Mouse (Mus musculus) heart, adult 18-20 months (tissue): ENCODE results near the gene Irgc1. TPM values are rescaled to one million over a fixed set of nuclear protein-coding genes. Genes with fewer than 3 reads are reported as not detected.
"Not testable (repeated sequence)": the region's sequence is repeated elsewhere in the genome, so short reads cannot be mapped to it uniquely, and the experiment has no call there.

ENCODE experiments used
- DNase-seq, 2 experiments: peaks; one replicate each; pipeline ENCODE4 v3.0.0; 2021 to 2022; ENCODE audit warnings: mixed read lengths in 1 of 2
- total RNA-seq, 2 experiments: library from RNA; stranded (reverse); gene quantifications; 2 replicates each; pipeline ENCODE4 v1.2.3; 2021

The Irgc1 gene
- total RNA-seq, 2 experiments from 2014 or later: not detected

DNA sequence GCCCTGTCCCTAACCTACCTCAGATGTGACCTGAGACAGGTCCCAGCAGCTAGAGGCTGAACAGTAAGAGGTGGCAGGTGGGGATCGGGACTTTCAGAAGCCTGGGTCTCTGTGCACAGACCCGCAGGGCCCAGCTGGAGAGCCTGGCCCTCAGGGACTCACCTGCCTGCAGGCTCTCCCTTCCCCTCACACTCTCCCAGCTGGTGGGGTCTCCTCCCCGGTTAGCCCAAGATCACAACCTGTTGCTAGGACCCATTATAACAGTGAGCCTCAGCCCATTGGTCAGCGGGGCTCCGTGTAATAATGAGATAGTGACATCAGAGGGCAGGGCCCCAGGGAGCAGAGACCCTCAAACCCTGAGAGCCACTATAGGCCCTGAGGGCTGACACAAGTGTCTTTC lies 16.8 kb downstream of the Irgc1 start:
- DNase-seq: no peak

DNA sequence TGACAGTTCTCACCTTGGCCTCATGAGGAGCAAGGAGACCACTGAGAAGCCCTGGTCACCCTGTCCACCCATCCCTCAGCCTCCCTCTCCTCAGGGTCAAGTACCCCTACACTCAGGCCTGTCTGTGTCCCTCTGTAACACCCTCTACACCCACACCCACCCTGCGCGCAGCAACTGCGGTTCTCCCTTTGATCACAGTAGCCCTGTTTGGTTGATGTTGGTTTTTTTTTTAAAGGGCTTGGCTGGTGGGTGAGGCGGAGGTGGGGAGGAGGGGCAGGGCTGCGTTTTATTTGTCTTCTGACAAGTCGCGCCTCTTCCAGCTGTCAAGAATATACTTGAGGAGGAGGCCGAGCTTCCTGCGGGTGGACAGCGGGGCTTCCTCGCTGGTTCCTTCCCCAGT lies 20.4 kb downstream of the Irgc1 start:
- DNase-seq: no peak

DNA sequence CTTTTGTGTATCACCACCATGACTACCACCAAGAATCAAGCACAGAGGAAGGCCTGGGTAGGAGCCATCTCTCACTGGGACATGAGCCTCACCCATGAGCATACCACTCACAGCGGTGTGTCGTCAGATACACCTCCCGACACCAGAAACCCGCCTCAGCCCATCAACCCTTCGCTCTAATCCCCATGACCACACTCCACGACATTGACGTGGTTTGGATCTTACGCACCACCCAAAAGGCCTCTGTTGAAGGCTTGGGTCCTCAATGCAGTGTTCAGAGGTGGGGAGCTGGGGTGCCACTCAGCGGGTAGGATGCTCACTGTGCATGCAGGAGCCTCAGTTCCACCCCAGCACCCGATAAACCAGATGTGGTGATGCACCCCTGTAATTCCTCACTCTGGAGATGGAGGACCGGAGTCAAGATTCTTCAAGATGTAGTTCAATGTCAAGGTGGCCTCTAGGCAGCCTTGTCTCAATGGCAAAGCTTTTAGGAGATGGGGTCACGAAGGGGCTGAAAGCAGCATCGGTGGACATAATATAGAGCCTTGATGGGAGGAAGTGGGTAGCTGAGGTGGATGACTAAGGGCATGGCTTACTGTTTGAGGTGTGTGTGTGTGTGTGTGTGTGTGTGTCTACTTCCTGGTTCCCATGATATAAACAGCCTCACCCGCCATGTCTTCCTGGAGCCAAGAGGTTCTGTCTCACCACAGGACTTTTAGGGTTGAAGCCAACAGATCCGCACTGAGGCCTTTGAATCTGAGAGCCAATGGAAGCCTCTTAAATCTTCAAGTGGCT lies 21.3 kb downstream of the Irgc1 start:
- DNase-seq: no peak

DNA sequence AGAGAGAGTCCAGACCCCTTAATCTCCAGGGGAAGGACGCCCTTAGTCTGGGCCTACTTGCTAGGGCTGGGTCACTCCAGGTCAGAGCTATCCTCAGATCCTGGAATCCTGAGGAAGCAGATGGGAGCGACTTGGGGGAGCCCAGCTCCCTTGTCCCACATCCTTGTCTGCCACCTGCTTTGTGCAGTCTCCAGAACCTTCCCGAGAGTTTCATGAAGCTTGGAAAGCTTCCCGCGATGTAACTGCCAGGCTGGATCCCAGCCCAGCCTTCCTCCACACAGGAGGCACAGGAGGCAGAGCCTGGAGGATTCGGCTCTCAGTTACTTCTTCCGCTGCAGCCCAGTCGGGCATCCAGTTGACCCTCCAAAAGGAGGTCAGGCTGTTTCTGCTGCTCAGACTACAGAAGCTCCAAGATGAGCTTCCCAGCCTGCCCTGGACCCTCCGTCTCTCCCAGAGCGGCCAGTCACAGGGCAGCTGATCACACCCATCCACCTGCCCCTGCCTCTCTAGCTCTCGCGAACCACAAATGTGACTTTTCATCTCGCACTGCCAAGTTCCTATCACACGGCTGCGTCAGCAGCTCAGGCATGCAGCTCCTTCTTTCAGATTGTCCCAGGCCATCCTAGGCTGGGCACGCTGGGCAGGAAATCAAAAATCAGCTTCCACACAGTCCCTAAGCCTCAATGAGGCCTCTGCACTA lies 22.5 kb downstream of the Irgc1 start:
- peak; percentile 49 to 62 for DNase-seq

- DNase-seq: no peak
Observed at GRCm38 (mm10) chr7:24428725-24429124, 23.4 kb downstream of the Irgc1 start.

DNA sequence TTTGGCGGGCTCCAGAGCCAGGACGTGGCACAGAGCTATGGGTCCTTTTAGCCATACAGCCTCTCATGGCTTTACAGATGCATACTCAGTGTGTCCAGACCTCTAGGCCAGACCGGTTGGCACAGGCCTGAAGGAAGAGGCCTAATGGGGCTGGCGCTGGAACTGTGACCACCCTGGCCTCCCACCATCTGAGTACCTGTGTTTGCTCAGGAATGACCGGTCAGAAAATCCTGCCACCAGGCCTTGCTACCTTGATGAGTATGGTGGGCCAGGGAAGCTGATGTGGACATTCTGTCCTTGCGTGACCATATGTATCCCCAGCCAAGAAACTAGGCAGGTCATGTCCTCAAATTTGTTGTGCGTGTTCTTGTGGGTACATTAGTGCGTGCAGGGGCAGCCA lies 24.9 kb downstream of the Irgc1 start:
- DNase-seq: no peak

DNA sequence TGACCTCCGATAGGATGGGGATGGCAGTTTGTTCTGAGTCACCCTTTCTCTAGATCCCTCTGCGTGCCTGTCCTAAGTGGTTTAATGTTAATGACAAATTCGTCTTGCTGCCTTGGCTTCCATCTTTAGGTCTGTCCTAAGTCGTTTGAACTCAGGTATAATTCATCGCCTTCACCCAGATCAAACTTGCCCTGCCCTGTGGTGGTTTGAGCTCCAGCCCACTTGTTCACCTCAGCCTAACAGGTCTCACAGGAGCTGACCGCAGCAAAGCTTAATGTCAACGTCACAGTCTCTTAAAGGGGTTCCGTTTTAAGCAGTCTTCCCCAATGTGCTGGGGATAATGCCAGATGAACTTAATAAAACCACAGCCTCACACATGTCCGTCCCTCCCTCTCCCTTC lies 26.2 kb downstream of the Irgc1 start:
- DNase-seq: no peak

DNA sequence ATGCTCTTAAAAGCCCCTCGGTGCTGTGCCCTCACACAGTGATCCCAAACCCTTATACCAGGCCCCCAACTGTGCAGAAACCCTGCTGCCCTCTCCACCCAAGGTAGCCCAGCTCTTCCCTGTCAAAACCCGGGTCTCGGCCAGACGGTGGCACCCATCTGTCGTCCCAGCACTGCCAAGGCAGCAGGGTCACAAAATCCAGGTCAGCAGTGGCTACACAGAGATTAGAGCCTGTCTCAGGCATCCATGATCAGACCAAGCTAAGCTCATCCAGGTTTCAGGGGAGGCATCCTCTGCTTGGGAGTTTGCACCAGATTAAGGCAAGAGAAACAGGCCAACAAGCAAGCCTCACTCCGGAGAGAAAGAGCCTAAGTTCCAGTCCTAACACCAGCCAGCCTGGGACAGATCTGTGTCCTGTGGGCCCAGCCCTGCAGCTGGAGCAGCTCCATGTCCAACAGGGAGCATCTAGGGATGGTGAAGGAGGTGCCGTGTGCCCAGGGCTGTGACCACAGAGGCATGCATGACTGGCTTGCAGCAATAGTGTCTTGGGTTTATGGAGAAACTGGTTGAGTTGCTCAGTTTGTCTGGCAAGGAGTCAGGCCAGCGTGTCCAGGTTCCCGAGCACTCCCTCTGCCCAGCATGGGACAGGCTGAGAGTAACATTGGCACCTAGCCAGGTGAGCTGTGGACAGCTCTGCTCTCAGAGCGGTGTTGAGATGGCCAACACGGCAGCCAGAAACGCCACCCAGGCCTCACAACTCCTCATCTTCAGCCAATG lies 28.0 kb downstream of the Irgc1 start:
- peak; percentile 53 to 58 for DNase-seq

DNA sequence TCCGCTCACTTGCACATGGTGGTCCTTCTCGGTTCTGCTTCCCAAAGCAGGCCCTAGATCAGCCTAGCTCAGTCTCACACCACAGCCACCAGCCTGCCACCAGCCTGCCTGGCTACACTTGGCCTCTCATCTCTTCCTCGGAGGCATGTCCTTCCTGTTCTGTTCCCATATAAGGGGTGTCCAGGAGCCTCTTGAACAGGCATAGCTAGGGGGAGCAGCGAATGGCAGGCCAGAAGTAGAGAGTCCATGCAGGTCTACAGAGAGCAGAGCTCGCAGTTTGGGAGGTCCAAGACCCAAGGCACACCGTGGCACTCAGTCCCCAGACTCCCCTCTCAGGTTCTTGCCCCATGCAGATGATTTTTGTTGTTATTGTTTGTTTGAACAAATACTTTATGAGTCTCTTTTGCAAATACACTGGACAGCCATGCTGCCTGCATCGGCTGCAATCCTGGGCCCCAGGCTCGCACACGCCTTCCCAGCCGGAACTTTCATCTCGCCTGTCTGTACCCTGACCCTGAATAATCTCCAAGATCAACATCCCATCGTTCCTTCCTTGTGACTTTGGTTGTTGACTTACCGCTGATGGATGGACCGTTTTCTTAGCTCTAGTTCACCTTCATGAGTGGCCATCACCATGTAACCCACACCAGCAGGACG lies 28.9 kb downstream of the Irgc1 start:
- no peak for DNase-seq

GRCm38 (mm10) chr7:24422251-24422650 lies 29.8 kb downstream of the Irgc1 start:
- DNase-seq: no peak

DNA sequence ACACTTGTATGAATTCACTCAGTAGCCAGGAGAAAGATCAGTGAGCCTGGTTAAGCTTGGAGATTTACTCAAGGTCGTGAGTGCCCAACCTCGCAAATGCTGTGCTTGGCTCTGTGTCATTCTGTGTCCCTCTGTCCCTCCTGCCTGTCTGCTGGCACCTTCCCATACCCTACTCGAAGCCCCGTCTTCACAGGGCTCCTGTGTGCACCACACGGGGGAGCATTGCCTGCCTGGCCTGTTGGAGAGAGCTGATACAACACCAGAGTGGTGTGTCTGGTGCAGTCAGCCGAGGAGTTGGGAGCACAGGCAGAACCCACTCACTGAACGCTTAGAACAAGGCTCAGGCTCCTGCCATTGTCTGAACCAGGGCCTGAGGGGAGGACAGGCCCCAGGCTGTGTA lies 30.4 kb downstream of the Irgc1 start:
- DNase-seq: no peak

GRCm38 (mm10) chr7:24419579-24419978 lies 32.5 kb downstream of the Irgc1 start:
- DNase-seq: no peak

GRCm38 (mm10) chr7:24415261-24415660 lies 36.8 kb downstream of the Irgc1 start:
- peak; percentile 28 to 39 for DNase-seq

DNA sequence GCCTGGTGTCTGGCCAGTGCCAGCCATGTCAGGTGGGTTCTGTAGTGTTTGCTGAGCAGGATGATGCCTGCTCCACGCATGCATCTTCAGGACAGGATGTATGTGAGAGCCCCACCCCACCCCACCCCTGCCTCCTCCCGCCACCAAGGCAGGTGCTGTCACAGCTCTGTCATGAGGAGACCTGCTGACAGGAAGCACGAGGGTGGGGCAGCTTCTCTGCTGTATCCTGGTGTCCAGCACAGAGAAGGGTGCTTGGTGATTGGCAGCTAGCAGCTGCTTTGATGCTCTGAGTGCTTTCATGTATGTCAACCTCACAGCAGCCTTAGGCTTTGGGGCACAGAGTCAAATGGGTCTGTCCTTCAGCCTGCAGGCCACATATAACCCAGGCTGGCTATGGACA lies 38.5 kb downstream of the Irgc1 start:
- DNase-seq: no peak

GRCm38 (mm10) chr7:24410831-24411230 lies 41.3 kb downstream of the Irgc1 start:
- DNase-seq: no peak

DNA sequence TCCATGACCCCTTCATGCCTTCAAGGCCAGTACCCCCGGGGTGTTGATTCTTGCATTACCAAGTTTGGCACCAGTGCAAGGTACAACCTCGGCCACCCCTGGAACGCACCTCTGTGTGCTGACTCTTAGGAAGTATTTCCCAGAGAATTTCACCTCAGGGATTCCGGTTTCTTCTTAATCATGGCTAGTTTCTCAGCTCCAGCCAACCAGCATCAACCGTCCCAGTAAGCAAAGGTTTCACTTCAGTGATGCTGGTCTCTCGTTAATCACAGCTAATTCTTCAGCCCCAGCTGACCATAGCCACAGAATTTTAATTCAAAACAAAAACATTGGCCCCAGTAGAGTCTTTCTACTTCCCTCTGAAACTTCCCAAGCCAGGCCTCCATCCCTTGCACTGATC lies 42.0 kb downstream of the Irgc1 start:
- no peak for DNase-seq

DNA sequence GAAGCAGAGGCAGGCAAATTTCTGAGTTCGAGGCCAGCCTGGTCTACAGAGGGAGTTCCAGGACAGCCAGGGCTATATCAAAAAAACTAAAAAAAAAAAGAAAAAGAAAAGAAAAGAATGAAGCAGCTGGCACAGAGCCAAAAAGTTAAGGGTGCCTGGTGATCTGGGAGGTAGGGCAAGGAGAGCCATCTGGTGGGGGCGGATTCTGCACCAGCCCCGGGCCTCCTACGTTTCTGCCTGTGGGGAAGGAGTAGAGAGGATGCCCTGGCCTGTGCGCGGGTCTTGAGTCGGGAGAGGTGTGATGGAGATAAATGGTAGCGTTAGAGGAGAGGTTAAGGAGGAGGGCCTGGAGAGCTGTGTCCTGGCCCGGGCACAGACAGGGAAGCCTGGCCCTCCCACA lies 43.9 kb downstream of the Irgc1 start:
- DNase-seq: no peak

DNA sequence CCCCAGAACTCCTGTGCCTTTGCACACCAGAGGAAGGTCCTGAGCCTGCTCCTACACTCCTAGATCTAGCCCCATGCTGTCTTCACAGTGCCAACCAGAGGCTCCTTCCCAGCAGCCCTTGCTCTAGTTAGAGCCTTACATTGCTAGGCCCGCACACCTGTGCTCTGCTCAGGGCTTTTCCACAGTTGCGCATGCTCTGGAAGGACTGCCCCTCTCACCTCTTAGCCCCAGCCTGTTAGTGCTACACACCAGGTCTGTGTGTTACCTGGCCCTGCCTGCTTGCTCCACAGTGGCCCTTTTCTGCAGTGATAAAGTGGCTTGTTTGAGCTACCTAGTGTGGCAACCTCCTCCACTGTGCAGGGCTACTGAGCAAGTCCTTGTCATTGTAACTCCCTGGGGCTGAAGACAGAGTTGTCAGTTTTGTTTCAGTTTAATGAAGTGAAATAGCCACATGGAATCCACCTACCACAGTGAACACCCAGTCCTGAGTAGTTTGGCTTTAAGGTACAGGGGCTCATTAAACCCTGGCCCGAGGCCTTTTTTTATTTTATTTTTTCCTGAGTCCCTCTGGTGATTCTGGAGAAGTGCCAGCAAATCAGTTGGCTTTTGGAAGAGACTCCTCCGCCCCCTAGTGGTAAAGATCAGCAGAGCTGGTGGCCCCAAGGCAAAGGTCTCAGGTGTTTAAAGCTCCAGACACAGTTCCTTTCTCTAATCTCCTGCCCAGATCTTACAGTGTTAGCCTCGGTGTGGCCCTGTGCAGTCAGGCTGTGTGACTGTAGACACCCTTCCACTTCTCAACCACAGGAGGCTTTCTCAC lies 45.4 kb downstream of the Irgc1 start:
- DNase-seq: peak; percentile 75 to 86

DNA sequence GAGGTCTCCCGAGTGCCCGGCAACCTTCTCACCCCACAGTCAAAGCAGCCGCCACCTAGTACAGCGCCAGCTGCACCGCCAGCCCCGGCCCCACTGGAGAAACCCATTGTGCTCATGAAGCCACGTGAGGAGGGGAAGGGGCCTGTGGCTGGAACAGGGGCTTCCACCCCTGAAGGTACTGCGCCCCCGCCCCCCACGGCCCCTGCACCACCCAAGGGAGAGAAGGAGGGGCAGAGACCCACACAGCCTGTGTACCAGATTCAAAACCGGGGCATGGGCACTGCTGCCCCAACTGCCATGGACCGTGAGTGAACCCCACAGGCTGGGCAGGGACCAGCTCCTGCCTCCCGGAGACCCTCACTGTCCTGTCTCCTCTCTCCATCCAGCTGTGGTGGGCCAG lies 46.4 kb downstream of the Irgc1 start:
- no peak for DNase-seq

DNA sequence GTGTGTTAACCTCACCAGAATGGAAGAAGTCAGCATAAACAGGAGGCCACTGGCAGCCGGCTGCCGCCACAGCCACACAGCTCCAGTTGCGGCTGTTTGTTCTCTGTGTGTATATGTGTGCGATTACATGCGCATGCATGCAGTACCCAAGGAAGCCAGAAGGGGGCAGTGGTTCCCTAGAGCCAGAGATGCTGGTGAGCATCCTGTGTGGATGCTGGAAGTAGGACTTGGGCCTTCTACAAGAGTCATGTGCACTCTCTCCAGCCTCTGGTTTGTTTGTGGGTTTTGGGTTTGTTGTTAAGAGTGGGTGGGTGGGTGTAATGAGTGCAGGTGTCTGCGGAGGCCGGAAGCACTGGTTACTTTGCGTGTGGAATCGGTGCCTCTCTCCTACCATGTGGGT lies 49.2 kb downstream of the Irgc1 start:
- DNase-seq: no peak

GRCm38 (mm10) chr7:24400489-24400888 lies 51.6 kb downstream of the Irgc1 start:
- not testable (repeated sequence) for DNase-seq

DNA sequence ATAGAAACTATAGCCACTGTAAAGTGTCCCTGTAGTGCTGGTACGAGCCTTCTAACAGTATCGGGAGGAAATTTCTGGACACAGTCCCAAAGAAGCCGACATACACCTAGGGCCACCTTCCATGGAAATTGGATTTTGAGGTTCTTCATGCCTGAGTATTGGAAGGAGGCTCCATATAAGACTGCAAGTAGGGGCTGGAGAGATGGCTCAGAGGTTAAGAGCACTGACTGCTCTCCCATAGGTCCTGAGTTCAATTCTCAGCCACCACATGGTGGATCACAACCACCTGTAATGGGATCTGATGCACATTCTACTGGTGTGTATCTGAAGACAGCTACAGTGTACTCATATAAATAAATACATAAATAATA lies 52.0 kb downstream of the Irgc1 start:
- DNase-seq: no peak
